Mouse (Mus musculus): ENCODE results near the gene Gk5.
A peak's percentile ranks its signal among the peaks of the same experiment; 100 is the strongest.

Gk5 gene

DNA sequence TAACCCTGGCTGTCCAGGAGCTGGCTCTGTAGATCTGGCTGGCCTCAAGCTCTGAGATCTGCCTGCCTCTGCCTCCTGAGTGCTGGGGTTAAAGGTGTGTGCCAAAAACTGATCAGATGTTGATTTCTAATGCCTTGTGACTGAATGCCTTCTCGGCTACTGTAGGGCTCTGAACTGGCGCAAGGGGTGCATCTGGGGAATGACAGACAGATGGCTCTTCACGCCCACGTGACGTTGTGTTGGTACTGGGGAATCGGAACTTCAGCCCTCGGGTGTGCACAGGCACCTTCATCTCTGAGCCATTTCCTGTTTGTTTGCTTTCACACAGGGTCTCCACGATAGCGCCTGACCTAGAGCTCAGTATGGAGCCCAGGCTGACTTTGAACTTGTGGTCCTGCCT, 19.8 kb downstream of the Gk5 start:
- TF ChIP-seq GATA4 (IDR thresholded peaks at IDR 0.05; ENCODE audit: insufficient replicate concordance, low read length) = no peak

DNA sequence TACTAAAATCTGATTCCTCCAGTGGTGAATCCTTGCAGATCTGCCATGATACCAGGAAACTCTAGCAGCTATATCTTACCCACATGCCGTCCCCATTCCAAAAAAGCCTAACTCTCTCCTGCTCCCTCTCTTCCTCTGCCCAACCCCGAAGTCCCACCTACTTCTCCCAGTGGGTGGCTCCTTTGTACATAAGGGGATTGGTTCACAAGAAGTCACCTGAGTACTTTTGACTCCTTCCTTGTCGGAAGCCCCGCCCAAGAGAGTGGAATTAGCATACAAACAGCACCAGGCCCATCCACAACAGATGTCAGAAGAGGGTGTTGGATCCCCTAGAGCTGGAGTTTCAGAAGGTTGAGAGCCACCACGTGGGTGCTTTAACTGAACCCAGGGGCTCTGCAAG, 20.7 kb downstream of the Gk5 start:
- TF ChIP-seq GATA4 (IDR thresholded peaks at IDR 0.05; ENCODE audit: insufficient replicate concordance, low read length) = no peak

- TF ChIP-seq GATA4 (IDR thresholded peaks at IDR 0.05; ENCODE audit: insufficient replicate concordance, low read length) = no peak
Observed at GRCm38 (mm10) chr9:96140931-96141330, 21.8 kb downstream of the Gk5 start.

DNA sequence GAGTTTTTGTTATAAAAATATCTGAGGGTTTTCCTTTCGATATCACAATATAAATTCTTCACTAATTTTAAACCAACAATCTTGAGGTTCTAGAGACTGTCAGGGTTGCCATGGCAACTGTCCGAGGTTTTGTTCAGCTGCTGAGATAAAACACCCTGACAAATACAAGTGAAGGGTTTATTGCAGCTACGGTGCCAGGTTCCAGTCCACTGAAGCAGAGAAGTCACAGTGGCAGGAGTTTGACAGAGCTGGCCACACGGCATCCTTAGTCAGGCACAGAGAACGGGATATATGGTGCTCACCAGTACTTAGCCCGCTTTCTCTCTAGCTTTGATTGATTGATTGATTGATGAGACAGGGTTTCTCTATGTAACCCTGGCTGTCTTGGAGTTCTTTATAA, 23.3 kb downstream of the Gk5 start:
- TF ChIP-seq GATA4 (IDR thresholded peaks at IDR 0.05; ENCODE audit: insufficient replicate concordance, low read length) = no peak

- TF ChIP-seq GATA4 (IDR thresholded peaks at IDR 0.05; ENCODE audit: insufficient replicate concordance, low read length) = no peak
Observed at GRCm38 (mm10) chr9:96143633-96144032, 24.5 kb downstream of the Gk5 start.

- no peak for TF ChIP-seq GATA4 (IDR thresholded peaks at IDR 0.05; ENCODE audit: insufficient replicate concordance, low read length)
Observed at GRCm38 (mm10) chr9:96144883-96145282, 25.7 kb downstream of the Gk5 start.

- no peak for TF ChIP-seq GATA4 (IDR thresholded peaks at IDR 0.05; ENCODE audit: insufficient replicate concordance, low read length)
Observed at GRCm38 (mm10) chr9:96152801-96153200, 33.6 kb downstream of the Gk5 start.

DNA sequence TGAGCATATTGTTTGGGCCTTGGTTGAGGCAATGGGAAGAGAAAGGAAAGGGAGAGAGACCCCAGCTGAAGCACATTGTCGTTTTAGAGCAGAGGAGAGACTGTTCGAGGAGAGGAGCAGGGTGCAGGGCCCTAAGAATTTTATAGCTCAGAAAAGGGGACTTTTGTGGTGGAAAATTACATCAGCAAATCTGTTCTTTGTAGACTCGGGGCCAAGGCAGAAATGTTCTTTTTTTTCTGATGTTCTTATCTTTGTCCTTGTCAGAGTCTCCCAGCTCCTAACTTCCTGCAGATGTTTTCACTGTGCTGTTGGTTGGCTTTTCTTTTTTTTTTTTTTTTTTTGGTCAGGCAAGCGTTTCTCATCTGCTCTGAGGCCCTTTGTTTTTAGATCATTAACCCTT, 39.3 kb downstream of the Gk5 start:
- 0 out of 2 replicates have a peak, but pooled peaks have one; percentile 40 for TF ChIP-seq GATA4 (IDR thresholded peaks at IDR 0.05; ENCODE audit: insufficient replicate concordance, low read length)

DNA sequence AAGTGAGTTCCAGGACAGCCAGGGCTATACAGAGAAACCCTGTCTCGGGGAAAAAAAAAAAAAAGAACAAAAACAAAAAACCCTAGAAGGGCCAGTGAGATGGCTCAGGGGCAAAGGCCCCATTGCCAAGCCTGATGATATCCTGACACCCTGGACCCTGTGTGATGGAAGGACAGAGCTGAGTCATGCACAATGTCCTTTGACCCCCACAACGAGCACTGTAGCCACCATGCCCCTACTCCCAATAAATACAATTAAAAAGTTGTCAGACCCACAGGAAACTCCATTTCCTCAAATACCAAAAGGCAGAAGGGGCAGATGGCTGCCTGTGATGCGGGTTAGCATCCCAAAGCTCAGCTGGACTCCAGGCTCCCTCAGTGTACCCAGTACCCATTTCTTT, 39.9 kb downstream of the Gk5 start:
- TF ChIP-seq GATA4 (IDR thresholded peaks at IDR 0.05; ENCODE audit: insufficient replicate concordance, low read length) = no peak

DNA sequence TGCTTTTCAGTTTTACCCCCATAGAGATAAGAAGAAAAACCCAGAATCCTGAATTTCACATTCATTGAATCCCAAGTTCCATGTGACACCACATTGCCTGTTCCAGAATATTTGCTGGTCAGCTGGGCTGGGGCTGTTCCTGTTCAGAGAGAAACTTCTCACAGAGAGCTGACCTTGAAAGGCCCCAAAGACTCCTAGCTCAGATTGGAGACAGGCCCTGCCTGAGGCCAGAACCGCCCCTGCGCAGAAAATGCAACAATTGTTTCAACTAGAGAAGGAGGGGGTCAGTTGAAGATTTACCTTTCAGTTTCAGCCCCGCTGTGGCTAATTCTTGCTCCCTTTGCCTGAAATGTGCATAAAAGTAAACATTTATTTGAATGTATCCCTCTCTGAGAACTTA, 41.6 kb downstream of the Gk5 start:
- no peak for TF ChIP-seq GATA4 (IDR thresholded peaks at IDR 0.05; ENCODE audit: insufficient replicate concordance, low read length)

DNA sequence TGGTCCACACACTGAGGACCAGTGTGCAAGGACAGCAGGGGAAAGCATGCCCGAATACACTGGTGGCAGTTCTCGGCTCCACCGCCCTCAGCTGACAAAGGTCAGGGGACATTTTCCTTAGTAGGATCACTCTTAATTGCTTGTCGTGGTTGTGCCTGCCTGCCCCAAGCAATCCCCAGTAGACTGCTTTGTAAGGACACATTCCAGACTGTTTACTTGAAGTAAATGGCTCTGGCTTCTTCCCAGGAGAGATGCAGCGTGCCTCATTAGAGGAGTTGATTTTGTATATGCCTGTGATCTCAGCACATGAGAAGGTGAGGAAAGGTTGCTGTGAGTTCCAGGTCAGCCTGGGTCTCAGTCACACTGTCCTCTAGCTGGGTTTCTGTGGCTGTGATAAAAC, 43.3 kb downstream of the Gk5 start:
- no peak for TF ChIP-seq GATA4 (IDR thresholded peaks at IDR 0.05; ENCODE audit: insufficient replicate concordance, low read length)

- TF ChIP-seq GATA4 (IDR thresholded peaks at IDR 0.05; ENCODE audit: insufficient replicate concordance, low read length) = no peak
Observed at GRCm38 (mm10) chr9:96163443-96163842, 44.3 kb downstream of the Gk5 start.

DNA sequence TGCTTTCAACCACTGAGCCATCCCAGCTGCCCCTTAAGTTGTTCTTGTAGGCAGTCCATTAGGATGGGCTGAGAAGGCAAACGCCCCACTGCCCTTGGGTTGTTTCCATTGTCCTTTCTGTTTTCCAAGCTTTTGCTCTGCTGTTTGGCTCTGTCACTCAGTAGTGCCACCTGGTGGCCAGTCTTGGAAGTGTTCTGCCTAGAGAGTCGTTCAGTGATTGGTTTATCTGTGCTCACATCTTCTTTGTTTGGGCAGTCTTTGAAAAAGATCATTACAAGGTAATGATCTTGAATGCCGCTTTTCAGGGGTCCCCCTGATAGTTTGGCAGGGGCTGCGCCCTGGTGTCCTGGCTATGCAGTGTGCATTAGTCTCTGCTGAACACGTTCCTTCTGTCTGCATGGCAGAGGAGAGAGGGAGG, 48.0 kb downstream of the Gk5 start:
- no peak for TF ChIP-seq GATA4 (IDR thresholded peaks at IDR 0.05; ENCODE audit: insufficient replicate concordance, low read length)

GRCm38 (mm10) chr9:96170600-96170999, 51.4 kb downstream of the Gk5 start:
- TF ChIP-seq GATA4 (IDR thresholded peaks at IDR 0.05; ENCODE audit: insufficient replicate concordance, low read length) = no peak

DNA sequence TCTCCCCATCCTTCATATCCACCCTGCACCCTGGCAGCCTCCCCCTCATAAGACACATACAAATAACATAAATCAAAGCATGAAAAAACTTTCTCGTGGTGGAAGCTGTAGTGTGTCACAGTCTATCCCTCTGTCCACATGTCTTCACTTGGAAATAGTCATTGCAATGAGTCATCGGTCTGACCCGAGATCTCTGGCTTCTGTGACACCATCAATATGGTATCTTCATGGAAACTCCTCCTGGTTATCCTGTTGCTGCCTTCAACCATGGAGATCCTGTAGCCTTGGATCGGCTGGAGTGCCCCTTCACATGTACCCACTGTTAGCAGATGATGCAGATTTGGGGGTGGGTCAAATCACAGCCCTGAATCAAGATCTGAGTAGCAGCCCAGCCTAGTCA, 65.7 kb downstream of the Gk5 start:
- no peak for TF ChIP-seq GATA4 (IDR thresholded peaks at IDR 0.05; ENCODE audit: insufficient replicate concordance, low read length)

GRCm38 (mm10) chr9:96186701-96187100, 67.5 kb downstream of the Gk5 start:
- no peak for TF ChIP-seq GATA4 (IDR thresholded peaks at IDR 0.05; ENCODE audit: insufficient replicate concordance, low read length)

GRCm38 (mm10) chr9:96195885-96196622, 76.9 kb downstream of the Gk5 start, which contains the start of gene Tfdp2:
Gene Tfdp2 (plus strand): TSS chr9:96196275.
- peak; percentile 8; the same call in 1 of the 2 replicates for TF ChIP-seq GATA4 (IDR thresholded peaks at IDR 0.05; ENCODE audit: insufficient replicate concordance, low read length)

All from liver, adult (tissue).